7 mouse cellular contexts compared by ENCODE assay signal in genomic region chr17:6454703-6455102, GRCm38 (mm10). TPM values are rescaled to one million over a fixed set of nuclear protein-coding genes. Genes with fewer than 3 reads are reported as not detected.
DNase-seq lines count a peak whose midpoint lies in the region; ATAC-seq and TF ChIP-seq lines count a peak whose summit lies in the region.
"Not testable (repeated sequence)": the region's sequence is repeated elsewhere in the genome, so short reads cannot be mapped to it uniquely, and the experiment has no call there.

No protein-coding gene starts in this region.

- WGBS in embryonic facial prominence, embryonic 13.5 days, result 86% methylated on average over 2 of the region's 2 CpGs
- 85% methylated on average over 2 of the region's 2 CpGs for WGBS in liver, embryonic 11.5 days
- 92% methylated on average over 2 of the region's 2 CpGs for WGBS in lung, embryonic 15.5 days
- WGBS in midbrain, embryonic 16.5 days, result 91% methylated on average over 2 of the region's 2 CpGs
- 97% methylated on average over 2 of the region's 2 CpGs for WGBS in neural tube, embryonic 15.5 days

- TF ChIP-seq CTCF in G1E (IDR thresholded peaks at IDR 0.05; ENCODE audit: low read depth, low read length), result not testable (repeated sequence)

- H3K4me1 ChIP-seq in G1E (ENCODE audit: insufficient read depth, low read depth, low read length); embryonic facial prominence, embryonic 13.5 days; liver, embryonic 11.5 days (replicated peaks; ENCODE audit: control insufficient read depth, insufficient read depth, low read length); lung, embryonic 15.5 days; midbrain, embryonic 16.5 days (ENCODE audit: control insufficient read depth, insufficient read depth, low read length); neural tube, embryonic 15.5 days: not testable (repeated sequence)

- not testable (repeated sequence) for ATAC-seq in G1E (ENCODE audit: extremely low read depth, insufficient number of reproducible peaks, low FRiP score, poor library complexity, severe bottlenecking); embryonic facial prominence, embryonic 13.5 days (ENCODE audit: insufficient number of reproducible peaks, insufficient read depth, low FRiP score, low TSS enrichment, low read depth)
- ATAC-seq in liver, embryonic 11.5 days (replicated peaks; ENCODE audit: low FRiP score), result 0 out of 2 replicates have a peak, but pooled peaks have one; percentile 6
- ATAC-seq in lung, embryonic 15.5 days (ENCODE audit: borderline replicate concordance, extremely low read depth, low FRiP score, low TSS enrichment), result peak; percentile 19; the same call in 1 of the 2 replicates
- 0 out of 2 replicates have a peak, but pooled peaks have one; percentile 38 for ATAC-seq in midbrain, embryonic 16.5 days
- ATAC-seq in neural tube, embryonic 15.5 days (ENCODE audit: low FRiP score), result peak; percentile 12; the same call in 1 of the 2 replicates

- not testable (repeated sequence) for H3K4me3 ChIP-seq in G1E (ENCODE audit: low read depth, low read length); embryonic facial prominence, embryonic 13.5 days; liver, embryonic 11.5 days (ENCODE audit: low read depth, low read length); lung, embryonic 15.5 days; midbrain, embryonic 16.5 days (ENCODE audit: low read depth, low read length); neural tube, embryonic 15.5 days (replicated peaks)

- H3K27me3 ChIP-seq in G1E (ENCODE audit: insufficient read depth, low read length); embryonic facial prominence, embryonic 13.5 days; liver, embryonic 11.5 days (replicated peaks; ENCODE audit: control insufficient read depth, insufficient read depth, low read length); lung, embryonic 15.5 days; midbrain, embryonic 16.5 days (ENCODE audit: control insufficient read depth, insufficient read depth, low read depth, low read length); neural tube, embryonic 15.5 days (replicated peaks): not testable (repeated sequence)

- H3K27ac ChIP-seq in embryonic facial prominence, embryonic 13.5 days; liver, embryonic 11.5 days (ENCODE audit: low read depth, low read length); lung, embryonic 15.5 days; midbrain, embryonic 16.5 days (ENCODE audit: low read length); neural tube, embryonic 15.5 days (replicated peaks): not testable (repeated sequence)

- H3K9me3 ChIP-seq in G1E (replicated peaks); embryonic facial prominence, embryonic 13.5 days; liver, embryonic 11.5 days (ENCODE audit: control insufficient read depth, low read length); lung, embryonic 15.5 days; midbrain, embryonic 16.5 days (replicated peaks; ENCODE audit: control insufficient read depth, low read length, poor library complexity, severe bottlenecking); neural tube, embryonic 15.5 days (replicated peaks): not testable (repeated sequence)

- H3K9ac ChIP-seq in embryonic facial prominence, embryonic 13.5 days, result 0 out of 2 replicates have a peak overlapping the region, but pooled peaks have one; percentile 6
- H3K9ac ChIP-seq in liver, embryonic 11.5 days (ENCODE audit: low read depth, low read length); lung, embryonic 15.5 days; midbrain, embryonic 16.5 days (ENCODE audit: low read depth, low read length); neural tube, embryonic 15.5 days (replicated peaks): not testable (repeated sequence)

- not testable (repeated sequence) for H3K4me2 ChIP-seq in embryonic facial prominence, embryonic 13.5 days; liver, embryonic 11.5 days; lung, embryonic 15.5 days; midbrain, embryonic 16.5 days (ENCODE audit: low read length); neural tube, embryonic 15.5 days

- not testable (repeated sequence) for H3K36me3 ChIP-seq in G1E (replicated peaks); liver, embryonic 11.5 days (ENCODE audit: control insufficient read depth, insufficient read depth, low read length); midbrain, embryonic 16.5 days (ENCODE audit: control insufficient read depth, insufficient read depth, low read length)
- H3K36me3 ChIP-seq in embryonic facial prominence, embryonic 13.5 days, result peaks cover 38% of the 10 kb centered on the region
- peaks cover 23% of the 10 kb centered on the region for H3K36me3 ChIP-seq in lung, embryonic 15.5 days
- H3K36me3 ChIP-seq in neural tube, embryonic 15.5 days, result peaks cover 32% of the 10 kb centered on the region

- DNase-seq in G1E (ENCODE audit: low spot score), result peak; percentile 0
- peak; percentile 88 for DNase-seq in heart, adult 11 months
- not testable (repeated sequence) for DNase-seq in liver, embryonic 11.5 days (ENCODE audit: low spot score)

RNA-seq across cellular contexts. Expression of gene Dynlt1b, which starts 24.8 kb away (rescaled TPM):
- 150 and 176 TPM in 2 replicates for total RNA-seq in G1E (2014; fragmentation: Nextera tagmentation)
- total RNA-seq in G1E (2017), result 388 and 507 TPM in 2 replicates
- polyA plus RNA-seq in G1E (2012), result 19.0 and 21.3 TPM in 2 replicates
- polyA plus RNA-seq in embryonic facial prominence, embryonic 13.5 days (2015; fragmentation: Nextera tagmentation; extraction: Ambion mirVana), result 511 and 514 TPM in 2 replicates
- polyA plus RNA-seq in liver, embryonic 11.5 days (2014; fragmentation: Nextera tagmentation; extraction: Ambion mirVana), result 327 and 369 TPM in 2 replicates
- 471 and 517 TPM in 2 replicates for polyA plus RNA-seq in lung, embryonic 15.5 days (2015; fragmentation: Nextera tagmentation; extraction: Ambion mirVana)
- polyA plus RNA-seq in midbrain, embryonic 16.5 days (2015; fragmentation: Nextera tagmentation; extraction: Ambion mirVana), result 1,051 and 1,054 TPM in 2 replicates
- 1,064 and 1,207 TPM in 2 replicates for polyA plus RNA-seq in neural tube, embryonic 15.5 days (2015; fragmentation: Nextera tagmentation; extraction: Ambion mirVana)

Comparison
In these comparisons a context has a peak if more than half of its experiments do, and no peak if none do; other contexts are left out.
1. RNA of gene Dynlt1b, which starts 24.8 kb away (polyA plus RNA-seq): 1,064 to 1,207 TPM in neural tube, embryonic 15.5 days, 1,051 to 1,054 TPM in midbrain, embryonic 16.5 days, 511 to 514 TPM in embryonic facial prominence, embryonic 13.5 days, 471 to 517 TPM in lung, embryonic 15.5 days and 327 to 369 TPM in liver, embryonic 11.5 days; 19.0 to 21.3 TPM in G1E; every median in the first group is over 10 times any median in the second.